Mouse (Mus musculus) heart, adult 2 months (tissue): ENCODE data around the gene Snapc4. TPM values are rescaled to one million over a fixed set of nuclear protein-coding genes. Genes with fewer than 3 reads are reported as not detected.

Source experiments
- DNase-seq, 2 experiments: peaks; one replicate each; pipeline ENCODE4 v3.0.0; 2021
- H3K27ac ChIP-seq: fragments of 200-600 bp; 2 replicates; pipeline ENCODE4 v1.8.1; 2022
- H3K27me3 ChIP-seq: fragments of 200-500 bp; 2 replicates; pipeline ENCODE4 v1.6.1; 2012; ENCODE audit warnings: mild to moderate bottlenecking, low read length, inconsistent platforms, mixed read lengths; ENCODE audit not compliant: control insufficient read depth, insufficient read depth
- H3K36me3 ChIP-seq: fragments of 200-500 bp; 2 replicates; pipeline ENCODE4 v1.6.1; 2012; ENCODE audit warnings: low read length, inconsistent platforms; ENCODE audit not compliant: control insufficient read depth, insufficient read depth
- H3K4me1 ChIP-seq: fragments of 200-500 bp; 2 replicates; pipeline ENCODE4 v1.6.1; 2011; ENCODE audit warnings: low read length; ENCODE audit not compliant: control insufficient read depth, insufficient read depth
- H3K4me3 ChIP-seq: fragments of 200-600 bp; 2 replicates; pipeline ENCODE4 v1.8.1; 2022
- H3K79me2 ChIP-seq: fragments of 200-500 bp; replicated peaks from 2 replicates; pipeline ENCODE4 v1.6.1; 2012; ENCODE audit warnings: mild to moderate bottlenecking, inconsistent platforms, low read length, moderate library complexity, mixed read lengths; ENCODE audit not compliant: control insufficient read depth, insufficient read depth
- H3K9ac ChIP-seq: fragments of 200-500 bp; 2 replicates; pipeline ENCODE4 v1.6.1; 2012; ENCODE audit warnings: low read depth, mild to moderate bottlenecking, control low read depth, inconsistent platforms, low read length, mixed read lengths
- CTCF ChIP-seq: fragments of 200-600 bp; IDR thresholded peaks from 2 replicates; pipeline ENCODE4 v1.8.1; 2022; ENCODE audit warnings: antibody characterized with exemption, mild to moderate bottlenecking, moderate library complexity
- EP300 ChIP-seq: fragments of 200-500 bp; IDR thresholded peaks from 2 replicates; pipeline ENCODE4 v1.6.1; 2011; ENCODE audit warnings: low read depth, low read length, control low read depth; ENCODE audit not compliant: insufficient read depth
- POLR2A ChIP-seq: fragments of 200-500 bp; IDR thresholded peaks from 2 replicates; pipeline ENCODE4 v1.6.1; 2011; ENCODE audit warnings: mild to moderate bottlenecking, low read depth, low read length, control low read depth; ENCODE audit not compliant: insufficient read depth
- WGBS: fragments of 180-500 bp; shearing (Covaris S2); methylation state at CpG from one replicate; pipeline ENCODE4 v1.1.7; 2018; 5-methylcytosine and 5-hydroxymethylcytosine counted together
- intact Hi-C: fragments of 180-260 bp; cut with DNase I; formaldehyde crosslinking; loops from one replicate; pipeline ENCODE4 v1.15.1; 2025
- polyA plus RNA-seq: library from polyadenylated mRNA; depleted of rRNA; stranded (reverse); fragments of >200 nt; gene quantifications from 2 replicates; pipeline ENCODE4 v1.2.3, GENCODE M21; 2012
- total RNA-seq, 2 experiments: library from RNA; stranded (reverse); gene quantifications; 2 replicates each; pipeline ENCODE4 v1.2.3; 2021

The Snapc4 gene
- total and polyA plus RNA-seq, 3 experiments = 7.2 to 20.4 (median 9.5) TPM

DNA sequence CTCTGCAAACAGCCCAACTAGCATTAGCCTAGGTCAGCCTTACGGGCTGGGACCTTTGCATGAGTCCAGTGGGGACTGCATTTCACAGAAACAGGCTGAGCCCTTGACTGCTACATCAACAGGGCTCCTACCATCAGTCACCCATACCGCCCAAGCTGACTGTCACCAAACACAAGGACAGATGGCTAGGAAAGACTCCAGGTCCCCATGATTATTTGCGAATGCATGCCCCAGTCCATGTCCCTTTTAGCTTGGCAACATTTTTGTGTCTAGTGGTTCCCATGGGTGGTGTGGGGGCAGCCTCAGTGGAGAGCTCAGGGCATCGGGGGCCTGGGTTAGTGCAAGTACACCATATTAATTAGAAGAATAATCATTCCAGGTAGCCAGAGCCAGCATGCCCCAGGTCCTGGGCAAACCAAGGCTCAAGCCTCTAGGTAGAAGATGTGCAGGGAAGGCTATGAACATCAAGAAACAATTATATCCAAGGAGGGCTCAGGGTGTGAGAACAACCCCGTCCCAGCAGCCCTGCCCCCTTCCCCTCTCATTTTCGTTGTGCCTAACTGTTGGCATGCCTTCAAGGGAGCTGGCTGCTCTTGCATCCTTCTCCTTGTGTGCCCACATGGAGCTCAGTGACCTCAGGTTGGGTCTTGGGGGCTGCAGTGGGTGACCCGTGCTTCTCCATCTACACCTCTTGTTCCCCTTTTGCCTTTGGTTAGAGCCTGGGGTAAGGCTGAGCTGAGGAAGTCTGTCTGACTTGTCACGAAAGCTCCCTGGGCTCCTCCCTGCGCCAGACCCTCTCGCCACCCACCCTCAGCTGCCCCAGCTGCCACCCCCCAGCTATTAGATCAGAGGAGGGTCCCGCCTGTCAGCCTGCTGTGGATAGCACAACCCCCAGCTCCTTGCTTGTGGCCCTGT, 27.1 kb downstream of the Snapc4 start:
- no peak for DNase-seq
- Histone ChIP-seq H3K36me3 (no peaks in the 10 kb centered on the region), H3K4me1 (peaks cover 8% of the 10 kb centered on the region), H3K79me2 (peaks cover 3% of the 10 kb centered on the region; the same call in 1 of the 2 replicates), H3K27ac (no peak overlapping the region), H3K4me3 (no peak overlapping the region), H3K9ac (no peak overlapping the region), H3K27me3 (no peaks in the 10 kb centered on the region)
- intact Hi-C loops = loop anchor here (2.0 to 5.0 kb wide), 3 partner anchors 34 to 55 kb away; partner anchors contain the start of genes Entr1, Gpsm1, Inpp5e and Pmpca
- TF ChIP-seq CTCF (no peak), POLR2A (no peak), EP300 (no peak)
- WGBS = 94% methylated on average over 11 of the region's 11 CpGs

DNA sequence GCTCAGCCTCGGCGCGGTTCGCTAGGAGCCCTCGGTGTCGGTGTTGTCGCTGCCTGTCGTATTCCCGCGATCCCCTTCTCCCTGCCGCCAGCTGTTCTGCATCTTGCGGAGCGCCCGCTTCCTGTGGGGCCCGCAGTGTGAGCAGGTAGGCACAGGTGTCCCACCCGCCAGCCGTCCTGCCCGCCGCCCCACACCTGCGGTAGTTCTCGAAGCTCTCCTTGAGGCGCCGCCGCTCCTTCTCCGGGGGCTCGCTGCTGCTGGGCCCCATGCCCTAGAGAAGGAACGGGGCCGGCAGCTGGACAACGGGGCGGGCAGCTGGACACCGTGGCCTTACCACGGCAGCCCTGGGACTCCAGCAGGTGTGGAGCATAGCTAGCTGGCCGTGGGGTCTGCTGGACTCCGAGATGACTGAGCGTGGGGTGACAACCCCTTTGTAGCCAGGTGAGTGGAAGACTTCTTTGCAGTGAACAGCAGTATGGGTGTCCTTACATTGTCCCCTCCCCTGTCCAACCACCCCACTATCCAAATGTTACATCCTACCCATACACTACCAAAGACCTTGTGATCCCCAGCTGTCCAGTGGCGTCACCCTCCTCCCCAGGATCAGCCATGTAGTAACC, 28.1 kb downstream of the Snapc4 start:
- peak in 1 of 2 experiments; percentile 64 for DNase-seq
- Histone ChIP-seq H3K27ac (peak overlapping the region; percentile 88), H3K27me3 (no peaks in the 10 kb centered on the region), H3K79me2 (peaks cover 3% of the 10 kb centered on the region; the same call in 1 of the 2 replicates), H3K9ac (peak overlapping the region; percentile 94), H3K4me3 (peak overlapping the region; percentile 60), H3K4me1 (peaks cover 8% of the 10 kb centered on the region), H3K36me3 (no peaks in the 10 kb centered on the region)
- intact Hi-C loops = loop anchor here (1.0 to 5.0 kb wide), 5 partner anchors 27 to 56 kb away; partner anchors contain the start of genes Entr1, Gpsm1, Inpp5e and Pmpca
- WGBS = 5% methylated on average over 36 of the region's 36 CpGs
- TF ChIP-seq EP300 = no peak
- TF ChIP-seq POLR2A = no peak
- TF ChIP-seq CTCF = peak; percentile 21; the same call in 1 of the 2 replicates

DNA sequence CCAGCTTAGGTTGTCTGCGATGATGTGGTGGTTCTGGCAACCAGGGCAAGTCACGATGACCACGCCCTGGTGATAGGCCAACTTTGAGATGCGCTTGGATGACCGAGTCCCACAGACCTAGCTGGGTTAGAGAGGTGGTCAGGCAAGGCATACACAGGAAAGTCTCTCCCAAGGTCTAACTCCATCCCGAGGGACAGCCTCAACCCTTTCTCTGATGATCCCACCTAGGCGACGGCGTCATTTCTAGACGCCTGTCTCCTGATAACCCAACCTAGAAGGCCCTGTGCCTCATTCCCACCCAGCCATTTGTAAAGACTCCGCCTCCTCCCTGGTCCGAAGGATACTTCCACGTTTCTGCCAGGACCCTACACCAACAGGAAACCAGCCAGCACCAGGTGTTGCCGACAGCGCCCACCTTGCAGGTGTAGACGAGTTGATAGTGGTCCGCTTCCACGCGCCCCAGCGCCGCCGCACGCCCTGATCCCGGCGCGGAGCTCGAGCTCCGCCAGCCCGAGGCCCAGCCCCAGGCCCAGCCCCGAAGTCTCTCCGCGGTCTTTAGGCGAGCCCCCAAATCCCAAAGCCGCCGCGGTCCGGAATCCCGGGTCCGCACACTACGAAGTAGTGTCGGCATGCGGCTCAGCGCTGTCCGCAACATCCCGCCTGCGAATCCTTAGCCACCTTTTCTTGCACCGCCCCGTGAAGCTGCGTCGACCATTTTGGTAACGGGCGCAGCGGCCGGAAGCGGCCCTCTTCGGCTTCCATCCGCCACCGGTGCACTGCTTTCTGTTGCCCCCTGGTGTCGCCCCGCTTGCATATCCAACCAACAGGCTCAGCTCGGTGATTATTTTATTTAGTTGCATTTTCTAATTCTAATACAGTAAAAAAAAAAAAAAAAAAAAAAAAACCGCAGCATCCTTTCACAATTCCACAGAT, 28.8 kb downstream of the Snapc4 start, which contains the start of gene Dnlz:
TSS of gene Dnlz (minus strand) at position 753 of the 933 bp plus-strand sequence.
- H3K79me2 ChIP-seq = peaks cover 3% of the 10 kb centered on the region; the same call in 1 of the 2 replicates
- peak within 1 kb of the TSS; percentile 94 for H3K9ac ChIP-seq
- intact Hi-C loops = loop anchor here (1.0 to 5.0 kb wide), 5 partner anchors 26 to 57 kb away; partner anchors contain the start of genes Entr1, Gpsm1, Inpp5e and Pmpca
- DNase-seq = peak; percentile 94 to 97
- peak within 1 kb of the TSS; percentile 88 for H3K27ac ChIP-seq
- TF ChIP-seq CTCF (peak; percentile 86), POLR2A (peak; percentile 54; the same call in 1 of the 2 replicates), EP300 (peak; percentile 84; the same call in 1 of the 2 replicates)
- 1% methylated on average over 62 of the region's 62 CpGs for WGBS
- no peaks in the 10 kb centered on the region for H3K36me3 ChIP-seq
- peak within 1 kb of the TSS; percentile 60 for H3K4me3 ChIP-seq
- no peaks in the 10 kb centered on the region for H3K27me3 ChIP-seq
- H3K4me1 ChIP-seq = peaks cover 8% of the 10 kb centered on the region

DNA sequence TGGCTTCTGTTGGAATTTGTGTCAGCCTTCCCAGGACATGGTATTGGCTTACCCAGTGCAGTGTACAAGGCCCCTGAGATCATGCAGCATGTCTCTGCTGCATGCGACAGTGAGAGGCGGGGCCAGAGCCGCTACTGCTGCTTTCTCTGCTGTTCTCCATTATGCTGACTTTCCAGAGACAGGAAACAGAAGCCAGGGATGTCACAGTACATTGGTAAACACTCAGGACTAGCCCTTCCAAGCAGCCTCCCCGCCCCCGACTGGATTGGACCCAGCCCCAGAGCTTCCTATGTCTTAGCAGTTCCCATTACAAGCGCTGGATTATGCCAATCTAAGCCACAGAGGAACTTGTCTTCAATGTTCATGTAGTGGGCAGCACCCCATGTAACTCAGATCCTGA, 32.2 kb downstream of the Snapc4 start:
- intact Hi-C loops = no loop called here
- no peak overlapping the region for H3K4me3 ChIP-seq
- H3K9ac ChIP-seq = no peak overlapping the region
- no peaks in the 10 kb centered on the region for H3K27me3 ChIP-seq
- H3K27ac ChIP-seq = no peak overlapping the region
- H3K36me3 ChIP-seq = no peaks in the 10 kb centered on the region
- H3K4me1 ChIP-seq = peaks cover 8% of the 10 kb centered on the region
- TF ChIP-seq POLR2A (no peak), CTCF (no peak), EP300 (no peak)
- no peak for DNase-seq
- WGBS = 40% methylated on average over 6 of the region's 6 CpGs
- H3K79me2 ChIP-seq = peaks cover 3% of the 10 kb centered on the region; the same call in 1 of the 2 replicates
